Mouse (Mus musculus) limb, embryonic 10.5 days (tissue): ENCODE results near the gene St6galnac4. TPM values are rescaled to one million over a fixed set of nuclear protein-coding genes. Genes with fewer than 3 reads are reported as not detected.
A peak's percentile ranks its signal among the peaks of the same experiment; 100 is the strongest.

Experiments used
- DNase-seq: peaks from one replicate; pipeline ENCODE4 v3.0.0-alpha.2; 2017; ENCODE audit warnings: low spot score
- H3K27ac ChIP-seq: fragments of 300-500 bp; sonication (generic); 2 replicates; pipeline ENCODE4 v1.5.1; 2016; ENCODE audit warnings: mild to moderate bottlenecking
- H3K27me3 ChIP-seq: fragments of 300-500 bp; sonication (generic); 2 replicates; pipeline ENCODE4 v1.6.1; 2016; ENCODE audit warnings: low read depth, mild to moderate bottlenecking; ENCODE audit not compliant: poor library complexity, severe bottlenecking
- H3K36me3 ChIP-seq: fragments of 300-500 bp; sonication (generic); 2 replicates; pipeline ENCODE4 v1.6.1; 2016; ENCODE audit warnings: mild to moderate bottlenecking, moderate library complexity
- H3K4me1 ChIP-seq: fragments of 300-500 bp; sonication (generic); 2 replicates; pipeline ENCODE4 v1.6.1; 2016
- H3K4me3 ChIP-seq: fragments of 300-500 bp; sonication (generic); 2 replicates; pipeline ENCODE4 v1.5.1; 2016; ENCODE audit warnings: mild to moderate bottlenecking, moderate library complexity
- H3K9me3 ChIP-seq: fragments of 300-500 bp; sonication (generic); replicated peaks from 2 replicates; pipeline ENCODE4 v1.6.1; 2016; ENCODE audit warnings: mild to moderate bottlenecking
- WGBS: fragments of 180-500 bp; shearing (Covaris S2); methylation state at CpG from one replicate; pipeline ENCODE4 v1.1.7; 2016; 5-methylcytosine and 5-hydroxymethylcytosine counted together
- polyA plus RNA-seq: library from polyadenylated mRNA; unstranded; fragments of >200 nt; fragmentation: Nextera tagmentation; extraction: Ambion mirVana; gene quantifications from 2 replicates; pipeline ENCODE4 v1.2.1, GENCODE M21; 2016

St6galnac4 gene
- polyA plus RNA-seq, 1 experiment from 2014 or later, result 26.1 TPM

DNA sequence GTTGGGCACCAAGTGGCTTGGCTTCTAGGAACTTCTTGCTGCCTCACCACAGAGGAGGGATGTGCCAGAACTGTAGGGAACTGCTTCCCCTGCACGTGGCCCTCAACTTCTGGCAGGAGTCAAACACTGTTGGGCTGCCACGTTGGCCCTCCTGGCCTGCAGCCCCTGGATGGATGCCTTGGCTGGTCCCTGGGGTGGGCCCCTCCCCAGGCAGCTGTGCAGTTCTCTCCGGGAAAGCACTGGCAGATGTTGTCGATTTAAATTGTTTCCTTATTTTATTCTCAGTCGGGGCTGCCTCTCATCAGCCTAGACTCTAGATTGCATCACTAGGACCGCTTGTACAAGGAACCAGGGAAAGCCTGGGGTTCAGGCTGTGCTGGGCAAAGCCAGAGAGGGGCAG lies 37.1 kb upstream of the St6galnac4 start:
- Histone ChIP-seq H3K4me1 (peaks cover 19% of the 10 kb centered on the region), H3K9me3 (no peaks in the 10 kb centered on the region), H3K36me3 (peaks cover 55% of the 10 kb centered on the region), H3K27me3 (no peaks in the 10 kb centered on the region), H3K27ac (peak overlapping the region; percentile 17; the same call in 1 of the 2 replicates), H3K4me3 (no peak overlapping the region)
- DNase-seq, result no peak
- 66% methylated on average over 6 of the region's 6 CpGs for WGBS

DNA sequence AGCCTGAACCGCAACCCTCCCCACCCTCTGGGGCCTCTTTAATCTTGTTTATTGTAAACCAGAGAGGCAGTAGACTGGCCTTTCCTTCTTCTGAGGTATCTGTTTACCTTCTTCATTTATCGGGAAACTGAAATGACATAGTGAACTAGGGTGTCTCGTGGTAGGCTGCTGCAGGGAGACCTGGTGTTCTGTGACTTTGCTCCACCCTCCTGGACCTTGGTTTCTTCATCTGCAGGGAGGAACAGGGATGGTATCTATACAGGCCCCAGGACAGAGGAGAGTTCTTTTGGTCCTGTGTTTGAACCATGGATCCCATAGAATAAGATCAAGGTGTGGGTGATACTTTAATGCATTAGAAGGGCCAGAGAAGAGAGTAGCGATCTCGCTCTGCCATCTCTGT lies 35.7 kb upstream of the St6galnac4 start:
- no peak for DNase-seq
- Histone ChIP-seq H3K4me3 (no peak overlapping the region), H3K36me3 (peaks cover 47% of the 10 kb centered on the region), H3K27me3 (no peaks in the 10 kb centered on the region), H3K9me3 (no peaks in the 10 kb centered on the region), H3K4me1 (peaks cover 28% of the 10 kb centered on the region), H3K27ac (no peak overlapping the region)
- 78% methylated on average over 5 of the region's 5 CpGs for WGBS

DNA sequence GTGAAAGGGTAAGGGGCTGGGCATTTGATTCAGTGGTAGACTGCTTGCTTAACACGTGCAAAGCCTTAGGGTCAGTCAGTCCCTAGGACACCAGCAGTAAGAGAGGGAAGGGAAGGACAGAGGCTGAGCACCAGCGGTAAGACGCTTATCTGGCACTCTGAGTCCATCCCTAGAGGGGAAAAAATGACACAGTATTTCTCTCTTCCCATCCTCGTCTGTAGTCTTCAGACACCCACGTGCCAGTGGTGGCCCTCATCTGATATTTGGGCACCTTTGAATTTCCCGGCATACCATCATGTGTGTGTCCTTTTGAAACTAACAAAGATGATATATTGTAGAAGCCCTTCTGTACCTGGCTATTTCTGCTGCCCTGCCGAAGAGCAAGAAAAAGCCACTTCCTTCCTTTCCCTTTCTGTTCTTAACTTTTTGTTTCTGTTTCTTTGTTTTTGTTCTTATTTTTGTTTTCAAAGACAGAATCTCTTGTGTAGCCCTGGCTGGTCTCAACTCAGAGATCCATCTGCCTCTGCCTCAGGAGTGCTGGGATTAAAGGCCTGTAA lies 33.2 kb upstream of the St6galnac4 start:
- H3K27me3 ChIP-seq, result no peaks in the 10 kb centered on the region
- H3K36me3 ChIP-seq, result peaks cover 46% of the 10 kb centered on the region
- peaks cover 24% of the 10 kb centered on the region for H3K4me1 ChIP-seq
- H3K4me3 ChIP-seq, result no peak overlapping the region
- 79% methylated on average over 7 of the region's 7 CpGs for WGBS
- H3K9me3 ChIP-seq, result no peaks in the 10 kb centered on the region
- no peak overlapping the region for H3K27ac ChIP-seq
- no peak for DNase-seq

GRCm38 (mm10) chr2:32555484-32555883 lies 31.4 kb upstream of the St6galnac4 start:
- Histone ChIP-seq H3K27ac (no peak overlapping the region), H3K9me3 (no peaks in the 10 kb centered on the region), H3K36me3 (peaks cover 52% of the 10 kb centered on the region), H3K27me3 (no peaks in the 10 kb centered on the region), H3K4me3 (no peak overlapping the region), H3K4me1 (peaks cover 12% of the 10 kb centered on the region; the same call in 1 of the 2 replicates)
- DNase-seq, result no peak
- WGBS, result 59% methylated on average over 4 of the region's 4 CpGs

GRCm38 (mm10) chr2:32556019-32556418 lies 30.9 kb upstream of the St6galnac4 start:
- no peaks in the 10 kb centered on the region for H3K27me3 ChIP-seq
- H3K4me1 ChIP-seq, result peaks cover 9% of the 10 kb centered on the region; the same call in 1 of the 2 replicates
- no peak for DNase-seq
- no peak overlapping the region for H3K4me3 ChIP-seq
- H3K9me3 ChIP-seq, result no peaks in the 10 kb centered on the region
- H3K36me3 ChIP-seq, result peaks cover 54% of the 10 kb centered on the region
- no peak overlapping the region for H3K27ac ChIP-seq
- WGBS, result 87% methylated on average over 7 of the region's 7 CpGs

DNA sequence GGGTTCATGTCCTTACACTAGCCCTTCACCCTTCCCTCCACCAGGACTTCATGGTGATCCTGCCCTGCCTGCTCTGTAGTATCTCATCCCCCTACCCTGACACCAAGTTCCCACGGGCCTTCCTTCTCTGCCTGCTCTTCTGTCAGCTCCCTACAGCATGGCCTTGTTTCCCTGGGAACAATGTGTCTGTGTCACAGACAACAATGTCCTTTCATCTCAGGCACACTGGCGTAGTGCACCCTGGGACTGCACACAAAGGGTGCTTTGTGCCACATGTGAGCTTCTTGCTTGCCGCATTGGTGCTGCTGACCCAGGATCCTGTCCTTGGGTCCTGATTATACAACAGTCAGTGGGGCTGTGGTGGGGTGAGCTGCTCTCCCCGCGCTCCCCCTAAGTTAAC lies 27.3 kb upstream of the St6galnac4 start:
- H3K27me3 ChIP-seq, result no peaks in the 10 kb centered on the region
- 82% methylated on average over 5 of the region's 5 CpGs for WGBS
- H3K9me3 ChIP-seq, result no peaks in the 10 kb centered on the region
- DNase-seq, result no peak
- H3K36me3 ChIP-seq, result peaks cover 80% of the 10 kb centered on the region
- H3K4me3 ChIP-seq, result no peak overlapping the region
- H3K4me1 ChIP-seq, result peaks cover 8% of the 10 kb centered on the region; the same call in 1 of the 2 replicates
- H3K27ac ChIP-seq, result no peak overlapping the region; the same call in 1 of the 2 replicates

- Histone ChIP-seq H3K27me3 (no peaks in the 10 kb centered on the region), H3K9me3 (no peaks in the 10 kb centered on the region), H3K27ac (no peak overlapping the region), H3K4me3 (no peak overlapping the region), H3K36me3 (peaks cover 76% of the 10 kb centered on the region), H3K4me1 (peaks cover 8% of the 10 kb centered on the region)
- DNase-seq, result peak; percentile 70
- 45% methylated on average over 4 of the region's 4 CpGs for WGBS
Observed at GRCm38 (mm10) chr2:32566536-32567063, 20.3 kb upstream of the St6galnac4 start.

GRCm38 (mm10) chr2:32568149-32568548 lies 18.7 kb upstream of the St6galnac4 start:
- H3K27ac ChIP-seq, result no peak overlapping the region
- no peaks in the 10 kb centered on the region for H3K27me3 ChIP-seq
- H3K9me3 ChIP-seq, result no peaks in the 10 kb centered on the region
- H3K4me3 ChIP-seq, result no peak overlapping the region
- peaks cover 72% of the 10 kb centered on the region for H3K36me3 ChIP-seq
- no peak for DNase-seq
- peaks cover 18% of the 10 kb centered on the region for H3K4me1 ChIP-seq
- 79% methylated on average over 5 of the region's 5 CpGs for WGBS

DNA sequence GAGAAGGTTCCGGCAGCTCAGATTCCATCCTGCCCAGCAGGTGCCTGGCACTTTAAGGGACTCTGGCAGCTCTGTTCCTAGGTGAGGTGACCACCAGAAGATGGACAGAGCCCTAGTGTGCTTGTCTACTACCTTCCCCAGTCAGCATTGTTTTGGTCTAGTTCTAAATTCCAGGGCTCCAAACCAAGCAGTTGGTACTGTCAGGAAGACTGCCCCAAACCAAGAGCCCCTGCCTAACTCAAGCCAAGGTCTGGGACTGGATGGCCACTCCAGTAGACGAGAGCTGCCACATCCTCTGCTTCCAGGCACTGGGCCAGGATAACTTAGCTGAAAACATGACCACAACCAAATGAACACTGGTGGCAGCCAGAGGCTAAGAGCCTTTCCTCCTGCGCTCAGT lies 18.0 kb upstream of the St6galnac4 start:
- WGBS, result 90% methylated on average over 3 of the region's 3 CpGs
- Histone ChIP-seq H3K4me3 (no peak overlapping the region), H3K4me1 (peaks cover 18% of the 10 kb centered on the region), H3K36me3 (peaks cover 70% of the 10 kb centered on the region), H3K9me3 (no peaks in the 10 kb centered on the region), H3K27me3 (no peaks in the 10 kb centered on the region), H3K27ac (no peak overlapping the region)
- no peak for DNase-seq

- WGBS, result 1% methylated on average over 36 of the region's 36 CpGs
- Histone ChIP-seq H3K4me3 (peak within 1 kb of the TSS; percentile 67), H3K27ac (peak within 1 kb of the TSS; percentile 79), H3K27me3 (peaks cover 3% of the 10 kb centered on the region; the same call in 1 of the 2 replicates), H3K36me3 (peaks cover 50% of the 10 kb centered on the region), H3K4me1 (peaks cover 30% of the 10 kb centered on the region), H3K9me3 (no peaks in the 10 kb centered on the region)
- peak; percentile 88 for DNase-seq
Observed at GRCm38 (mm10) chr2:32570698-32571494, 16.0 kb upstream of the St6galnac4 start, which contains the start of gene Dpm2. Gene Dpm2 (plus strand): TSS chr2:32570858.

DNA sequence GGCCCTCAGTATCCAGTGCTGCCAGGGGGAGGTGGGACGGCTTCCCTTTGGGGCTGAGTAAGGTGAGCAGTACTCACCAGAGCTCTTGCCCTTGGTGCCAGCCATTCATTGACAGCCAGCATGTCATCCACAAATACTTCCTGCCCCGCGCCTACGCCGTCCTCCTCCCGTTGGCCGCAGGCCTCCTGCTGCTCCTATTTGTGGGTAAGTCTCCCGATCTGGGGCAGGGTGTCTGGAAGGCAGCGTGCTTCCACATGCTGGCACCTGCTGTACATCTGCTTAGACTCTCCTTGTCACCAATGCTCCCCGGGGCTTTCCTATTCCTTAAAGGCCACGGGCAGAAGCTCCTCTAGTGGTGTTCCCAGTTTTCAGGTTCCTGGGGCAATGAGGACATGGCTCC lies 14.7 kb upstream of the St6galnac4 start:
- no peak for DNase-seq
- H3K36me3 ChIP-seq, result peaks cover 37% of the 10 kb centered on the region
- WGBS, result 89% methylated on average over 11 of the region's 11 CpGs
- no peak overlapping the region for H3K27ac ChIP-seq
- H3K27me3 ChIP-seq, result peaks cover 16% of the 10 kb centered on the region
- no peaks in the 10 kb centered on the region for H3K9me3 ChIP-seq
- H3K4me1 ChIP-seq, result peaks cover 34% of the 10 kb centered on the region
- H3K4me3 ChIP-seq, result peak overlapping the region; percentile 67; the same call in 1 of the 2 replicates

- Histone ChIP-seq H3K27ac (peak within 1 kb of the TSS; percentile 61), H3K9me3 (no peaks in the 10 kb centered on the region), H3K27me3 (peaks cover 39% of the 10 kb centered on the region), H3K4me1 (peaks cover 40% of the 10 kb centered on the region), H3K36me3 (peaks cover 16% of the 10 kb centered on the region), H3K4me3 (peak within 1 kb of the TSS; percentile 68)
- 84% methylated on average over 6 of the region's 6 CpGs for WGBS
- DNase-seq, result no peak
Observed at GRCm38 (mm10) chr2:32574497-32574896, 12.4 kb upstream of the St6galnac4 start, which contains the start of gene Pip5kl1. Gene Pip5kl1 (plus strand): TSS chr2:32574797.
